Mouse (Mus musculus) neural tube, embryonic 15.5 days (tissue): ENCODE measurements at regions not wholly inside any gene's neighbourhood (a gene's known extent, or its start where the extent isn't known, plus 50 kb on each side); places are given as distances from the start of the nearest gene placed in this dataset. TPM values are rescaled to one million over a fixed set of nuclear protein-coding genes. Genes with fewer than 3 reads are reported as not detected.
A peak's percentile ranks its signal among the peaks of the same experiment; 100 is the strongest.

ENCODE experiments used
- ATAC-seq: fragments of 200-750 bp; cut with Nextera tagmentation; 2 replicates; pipeline ENCODE4 v1.8.0; 2017; ENCODE audit warnings: mild to moderate bottlenecking, moderate TSS enrichment, moderate library complexity; ENCODE audit not compliant: low FRiP score
- H3K27ac ChIP-seq: fragments of 300-500 bp; sonication (generic); replicated peaks from 2 replicates; pipeline ENCODE4 v1.5.1; 2015; ENCODE audit warnings: mild to moderate bottlenecking, inconsistent platforms
- H3K27me3 ChIP-seq: fragments of 300-500 bp; sonication (generic); replicated peaks from 2 replicates; pipeline ENCODE4 v1.6.1; 2015; ENCODE audit warnings: inconsistent platforms
- H3K36me3 ChIP-seq: fragments of 300-500 bp; sonication (generic); 2 replicates; pipeline ENCODE4 v1.6.1; 2015; ENCODE audit warnings: inconsistent platforms
- H3K4me1 ChIP-seq: fragments of 300-500 bp; sonication (generic); 2 replicates; pipeline ENCODE4 v1.6.1; 2015; ENCODE audit warnings: inconsistent platforms
- H3K4me2 ChIP-seq: fragments of 300-500 bp; sonication (generic); 2 replicates; pipeline ENCODE4 v1.6.1; 2015; ENCODE audit warnings: inconsistent platforms, mild to moderate bottlenecking, moderate library complexity
- H3K4me3 ChIP-seq: fragments of 300-500 bp; sonication (generic); replicated peaks from 2 replicates; pipeline ENCODE4 v1.5.1; 2015; ENCODE audit warnings: mild to moderate bottlenecking, inconsistent platforms
- H3K9ac ChIP-seq: fragments of 300-500 bp; sonication (generic); replicated peaks from 2 replicates; pipeline ENCODE4 v1.6.1; 2015; ENCODE audit warnings: mild to moderate bottlenecking, inconsistent platforms
- H3K9me3 ChIP-seq: fragments of 300-500 bp; sonication (generic); replicated peaks from 2 replicates; pipeline ENCODE4 v1.6.1; 2016; ENCODE audit warnings: inconsistent platforms
- WGBS: fragments of 180-500 bp; shearing (Covaris S2); methylation state at CpG from one replicate; pipeline ENCODE4 v1.1.7; 2015; ENCODE audit warnings: mixed read lengths; 5-methylcytosine and 5-hydroxymethylcytosine counted together
- microRNA-seq: library from miRNA; unstranded; fragments of <30 nt; microRNA quantifications from one replicate; pipeline ENCODE4, GENCODE M21; 2017

DNA sequence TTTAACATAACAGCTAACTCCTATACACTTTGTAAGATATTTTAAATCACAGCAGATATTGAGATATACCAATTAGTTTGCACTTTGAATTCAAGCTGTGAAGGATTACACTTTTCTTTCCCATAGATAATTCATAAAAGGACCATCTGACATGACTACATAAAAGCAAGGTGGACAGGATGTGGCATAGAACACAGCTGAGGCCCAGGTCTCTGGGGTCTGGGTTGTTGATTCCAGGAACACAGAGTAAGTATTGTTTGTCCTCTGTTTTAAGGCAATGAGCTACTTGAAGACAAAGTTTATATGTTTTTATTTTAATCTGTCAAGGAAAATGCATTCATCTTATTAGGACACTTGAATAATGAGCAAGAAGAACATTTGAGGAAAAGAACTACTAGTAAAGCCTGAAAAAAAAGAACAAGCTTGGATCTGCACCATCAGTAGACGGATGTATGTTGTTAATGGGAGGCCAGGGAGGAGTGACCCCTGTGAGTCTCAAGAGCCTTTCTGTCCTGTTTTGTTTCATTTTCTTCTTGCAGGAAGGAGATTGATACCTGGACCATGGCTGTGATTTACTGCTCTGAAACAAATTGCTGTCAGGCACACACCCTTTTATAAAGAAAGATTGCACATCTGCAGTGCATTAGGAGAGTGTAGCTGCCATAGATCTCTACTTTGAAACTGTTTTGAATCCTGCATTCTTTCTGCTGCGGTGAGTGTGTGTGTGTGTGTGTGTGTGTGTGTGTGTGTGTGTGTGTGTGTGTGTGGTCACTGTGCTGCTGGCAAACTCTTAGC, 76.4 kb upstream of the Pex5l start:
- Histone ChIP-seq H3K4me2 (no peak overlapping the region), H3K4me3 (no peak overlapping the region), H3K9ac (no peak overlapping the region), H3K27me3 (no peaks in the 10 kb centered on the region), H3K4me1 (peaks cover 5% of the 10 kb centered on the region; the same call in 1 of the 2 replicates), H3K27ac (no peak overlapping the region), H3K36me3 (no peaks in the 10 kb centered on the region), H3K9me3 (no peaks in the 10 kb centered on the region)
- WGBS: 40% methylated on average over 2 of the region's 2 CpGs
- ATAC-seq: no peak

DNA sequence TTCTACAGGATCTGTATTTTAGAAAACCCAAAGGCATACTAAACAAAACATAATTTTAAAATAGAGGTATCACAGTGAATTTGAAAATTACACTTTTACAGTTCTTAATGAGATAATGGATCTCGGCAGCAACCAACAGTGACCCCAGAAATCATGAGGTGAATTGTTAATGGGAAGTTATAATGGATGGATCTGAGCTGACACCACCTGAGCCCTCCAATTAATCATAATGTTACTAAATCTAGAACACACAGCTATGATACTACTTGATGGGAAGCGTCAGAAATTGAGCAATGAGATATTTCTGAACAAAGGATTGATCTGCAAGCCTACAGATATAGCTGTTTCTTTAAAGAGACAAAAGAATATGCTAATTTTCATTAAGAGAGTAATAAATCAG, 75.2 kb upstream of the Pex5l start:
- Histone ChIP-seq H3K27me3 (no peaks in the 10 kb centered on the region), H3K9me3 (no peaks in the 10 kb centered on the region), H3K36me3 (no peaks in the 10 kb centered on the region), H3K27ac (no peak overlapping the region), H3K9ac (no peak overlapping the region), H3K4me3 (no peak overlapping the region), H3K4me2 (no peak overlapping the region), H3K4me1 (peaks cover 5% of the 10 kb centered on the region; the same call in 1 of the 2 replicates)
- no peak for ATAC-seq
- WGBS: 25% methylated on average over 2 of the region's 2 CpGs

DNA sequence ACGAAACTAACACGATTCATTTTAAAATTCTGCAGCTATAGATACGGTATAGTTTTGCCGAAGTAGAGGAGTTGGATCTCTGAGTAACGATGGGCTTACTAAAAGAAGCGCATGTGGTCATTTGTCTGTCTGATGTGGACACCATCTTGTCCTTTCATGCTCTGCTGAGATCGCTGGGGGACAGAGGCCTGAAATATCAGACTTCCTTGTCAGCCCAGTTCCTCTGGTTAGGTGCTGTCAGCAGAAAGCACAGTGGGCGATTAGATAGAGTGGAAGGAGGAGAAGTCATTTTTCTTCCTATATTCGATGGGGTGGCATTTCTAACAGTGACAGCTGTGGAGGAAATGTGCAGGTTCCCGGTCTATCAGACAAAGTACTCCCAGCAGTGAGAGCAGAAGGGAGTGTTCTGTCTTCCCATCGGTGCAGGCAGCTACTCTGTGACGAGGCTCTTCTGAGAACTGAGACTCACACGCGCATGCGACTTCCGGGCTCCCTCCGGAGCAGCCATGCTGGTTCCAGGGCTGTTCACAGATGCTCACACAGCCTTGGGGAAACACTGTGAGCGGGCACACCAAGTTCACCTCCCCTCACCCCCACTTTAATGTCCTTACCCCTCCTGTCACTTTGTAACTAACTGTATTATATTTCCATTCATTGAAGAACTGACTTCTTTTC, 74.5 kb upstream of the Pex5l start:
- peak; percentile 94 for ATAC-seq
- H3K4me3 ChIP-seq: no peak overlapping the region
- no peaks in the 10 kb centered on the region for H3K36me3 ChIP-seq
- H3K4me2 ChIP-seq: peak overlapping the region; percentile 21; the same call in 1 of the 2 replicates
- no peak overlapping the region for H3K9ac ChIP-seq
- H3K27ac ChIP-seq: no peak overlapping the region
- no peaks in the 10 kb centered on the region for H3K27me3 ChIP-seq
- H3K9me3 ChIP-seq: no peaks in the 10 kb centered on the region
- H3K4me1 ChIP-seq: peaks cover 5% of the 10 kb centered on the region; the same call in 1 of the 2 replicates
- WGBS: 62% methylated on average over 18 of the region's 18 CpGs

DNA sequence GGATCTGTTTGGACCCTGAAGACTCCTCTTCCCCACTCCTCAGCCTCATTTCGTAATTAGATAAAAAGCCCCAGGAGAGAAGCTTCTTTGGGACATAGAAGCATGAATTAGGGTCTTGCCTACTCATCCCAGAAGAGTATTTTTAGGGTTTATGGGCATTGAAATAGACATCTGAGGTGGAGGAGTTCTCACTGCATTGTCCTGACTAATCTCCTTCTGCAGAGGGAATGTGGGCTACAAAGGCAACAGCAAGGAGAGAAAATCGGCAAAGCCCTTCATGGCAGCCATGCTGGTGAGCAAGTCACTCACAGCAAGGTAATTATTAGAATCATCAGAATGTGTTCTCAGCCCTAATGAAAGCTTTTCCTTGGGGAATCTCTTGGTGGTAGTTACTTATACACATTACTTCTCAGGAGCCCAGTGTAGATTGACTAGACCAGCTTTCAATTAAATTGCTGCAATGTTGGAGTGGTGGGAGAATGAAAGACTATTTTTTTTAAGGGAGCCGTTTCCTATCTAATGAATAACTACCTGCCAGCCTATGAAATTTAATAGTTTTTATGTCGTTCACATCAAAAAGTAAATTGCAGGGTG, 68.3 kb upstream of the Pex5l start:
- WGBS: 69% methylated on average over 4 of the region's 4 CpGs
- peak; percentile 59; the same call in 1 of the 2 replicates for ATAC-seq
- no peaks in the 10 kb centered on the region for H3K36me3 ChIP-seq
- no peaks in the 10 kb centered on the region for H3K27me3 ChIP-seq
- H3K27ac ChIP-seq: 0 out of 2 replicates have a peak overlapping the region, but pooled peaks have one; percentile 3
- no peak overlapping the region for H3K9ac ChIP-seq
- no peak overlapping the region for H3K4me2 ChIP-seq
- no peak overlapping the region for H3K4me3 ChIP-seq
- no peaks in the 10 kb centered on the region for H3K9me3 ChIP-seq
- no peaks in the 10 kb centered on the region for H3K4me1 ChIP-seq

Small RNA genes in the stretch of these regions (microRNA-seq; reads per million reads assigned to microRNA genes)
- gene Gm27974: not detected
